Mouse (Mus musculus) monocyte, adult 2 months (primary cell): Measurements from ENCODE around the gene Msh5.
"Not testable (repeated sequence)": the region's sequence is repeated elsewhere in the genome, so short reads cannot be mapped to it uniquely, and the experiment has no call there.

Experiments used
- DNase-seq, 2 experiments: peaks; one replicate each; pipeline ENCODE4 v3.0.0; 2022; ENCODE audit warnings: low spot score in 2 of 2, low read depth in 1 of 2

Gene Msh5

GRCm38 (mm10) chr17:35048932-35049440, 2.4 kb upstream of the Msh5 start:
- no peak for DNase-seq

GRCm38 (mm10) chr17:35048149-35048931, 1.8 kb upstream of the Msh5 start:
- DNase-seq, result no peak

- no peak for DNase-seq
Observed at GRCm38 (mm10) chr17:35047688-35048087, 1.1 kb upstream of the Msh5 start.

- DNase-seq, result no peak
Observed at GRCm38 (mm10) chr17:35045807-35046680, 501 bp downstream of the Msh5 start.

GRCm38 (mm10) chr17:35044904-35045806, 1.4 kb downstream of the Msh5 start:
- no peak for DNase-seq

GRCm38 (mm10) chr17:35043794-35044193, 2.8 kb downstream of the Msh5 start:
- no peak for DNase-seq

- DNase-seq, result no peak
Observed at GRCm38 (mm10) chr17:35039121-35039873, 7.2 kb downstream of the Msh5 start.

GRCm38 (mm10) chr17:35034896-35035295, 11.6 kb downstream of the Msh5 start:
- DNase-seq, result no peak

- not testable (repeated sequence) for DNase-seq
Observed at GRCm38 (mm10) chr17:35033703-35034102, 12.8 kb downstream of the Msh5 start.

GRCm38 (mm10) chr17:35032323-35032870, 14.1 kb downstream of the Msh5 start:
- DNase-seq, result no peak

- no peak for DNase-seq
Observed at GRCm38 (mm10) chr17:35031880-35032279, 14.7 kb downstream of the Msh5 start.

- DNase-seq, result no peak
Observed at GRCm38 (mm10) chr17:35031272-35031671, 15.3 kb downstream of the Msh5 start.

GRCm38 (mm10) chr17:35029691-35030532, 16.6 kb downstream of the Msh5 start:
- DNase-seq, result no peak

- no peak for DNase-seq
Observed at GRCm38 (mm10) chr17:35028315-35028714, 18.2 kb downstream of the Msh5 start.

GRCm38 (mm10) chr17:35027277-35028068, 19.1 kb downstream of the Msh5 start, which contains the start of gene Sapcd1:
Gene Sapcd1 (minus strand): TSS chr17:35028016.
- DNase-seq, result no peak

- DNase-seq, result no peak
Observed at GRCm38 (mm10) chr17:35026206-35026605, 20.3 kb downstream of the Msh5 start.

GRCm38 (mm10) chr17:35024691-35025488, 21.7 kb downstream of the Msh5 start:
- no peak for DNase-seq
